Mouse (Mus musculus) megakaryocyte progenitor cell, adult 5-6 weeks (primary cell): ENCODE measurements around the gene Rnf169. TPM values are rescaled to one million over a fixed set of nuclear protein-coding genes. Genes with fewer than 3 reads are reported as not detected.
A peak's percentile ranks its signal among the peaks of the same experiment; 100 is the strongest.

Experiments used
- ATAC-seq: replicated peaks from 2 replicates; pipeline ENCODE4 v1.8.0; 2016; ENCODE audit warnings: mild to moderate bottlenecking, moderate TSS enrichment, inconsistent platforms; ENCODE audit not compliant: poor library complexity
- total RNA-seq, 2 experiments: library from RNA; stranded (forward) in 1 of 2; stranded (reverse) in 1 of 2; fragments of 157-497, 149-512 nt in 1 of 2; fragments of 200-1000 nt in 1 of 2; gene quantifications; 2 replicates each; pipeline versions ENCODE4 v1.2.3 to v1.2.4; 2015 to 2017

Rnf169 gene
- total RNA-seq, 2 experiments from 2014 or later = 13.3 to 14.1 TPM

DNA sequence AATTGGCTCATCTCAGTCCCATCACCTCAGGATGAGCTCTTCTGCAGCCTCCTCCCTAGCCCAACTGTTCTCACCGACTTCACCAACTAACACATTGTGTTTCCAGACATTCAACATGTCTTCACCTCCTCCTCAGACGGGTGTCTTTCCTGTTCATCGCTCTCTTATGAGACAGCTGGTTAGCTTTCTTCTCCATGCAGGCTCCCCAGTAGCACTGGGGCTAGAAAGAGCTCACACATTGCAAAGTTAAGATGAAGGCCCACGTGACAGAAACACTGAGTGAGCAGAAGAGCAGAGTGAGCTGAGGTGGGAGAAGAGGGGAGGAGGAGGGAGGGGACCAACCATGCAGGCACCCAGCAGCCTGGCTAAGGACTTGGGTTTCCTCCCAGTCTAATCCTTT, 78.0 kb downstream of the Rnf169 start:
- no peak for ATAC-seq

GRCm38 (mm10) chr7:99896905-99897304, 83.3 kb downstream of the Rnf169 start:
- no peak for ATAC-seq

GRCm38 (mm10) chr7:99894478-99894877, 85.8 kb downstream of the Rnf169 start:
- no peak for ATAC-seq

- ATAC-seq = no peak
These were observed 86.3 kb downstream of the Rnf169 start for GRCm38 (mm10) chr7:99893967-99894366.

DNA sequence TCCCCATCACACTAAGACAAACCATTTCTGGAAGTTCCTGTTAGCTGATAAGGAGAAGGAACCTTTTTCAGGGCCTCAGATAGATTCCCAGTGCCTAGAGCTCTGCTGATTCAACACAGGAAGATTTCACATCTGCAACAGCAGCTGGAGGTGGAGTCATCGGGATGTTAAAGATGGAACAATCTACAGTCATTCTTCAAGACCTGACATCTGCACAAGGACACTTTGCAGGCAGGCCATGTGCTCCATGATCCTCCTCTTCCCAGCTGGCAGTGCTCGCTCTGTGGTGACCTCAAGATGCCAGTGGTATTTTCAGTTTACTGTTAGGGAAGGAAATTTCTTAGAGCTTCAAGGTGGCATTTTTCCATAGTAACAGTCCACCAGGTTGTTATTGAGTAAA, 87.9 kb downstream of the Rnf169 start:
- ATAC-seq = no peak

DNA sequence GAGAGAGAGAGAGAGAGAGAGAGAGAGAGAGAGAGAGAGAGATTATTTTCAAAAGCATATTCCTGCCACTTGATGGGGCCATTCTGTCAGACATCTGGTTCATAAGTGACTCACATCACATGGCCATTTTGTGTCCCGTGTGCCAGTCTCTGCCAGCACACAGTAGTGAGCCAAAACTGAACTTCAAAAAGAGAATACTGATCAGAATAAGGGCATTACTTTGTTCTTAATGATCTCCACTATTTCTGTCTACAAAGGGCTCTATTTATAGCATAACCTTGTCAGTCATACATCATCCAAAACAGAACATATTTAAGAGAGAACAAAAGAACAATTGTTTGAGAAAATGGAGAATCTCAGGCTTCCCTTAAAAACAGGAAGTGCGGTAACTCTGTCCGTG, 88.8 kb downstream of the Rnf169 start:
- no peak for ATAC-seq

- ATAC-seq = no peak
These were observed 90.0 kb downstream of the Rnf169 start for GRCm38 (mm10) chr7:99890168-99890755.

- peak; percentile 75 for ATAC-seq
These were observed 90.9 kb downstream of the Rnf169 start for GRCm38 (mm10) chr7:99889175-99889880.

GRCm38 (mm10) chr7:99887743-99888142, 92.5 kb downstream of the Rnf169 start:
- ATAC-seq = peak; percentile 67

DNA sequence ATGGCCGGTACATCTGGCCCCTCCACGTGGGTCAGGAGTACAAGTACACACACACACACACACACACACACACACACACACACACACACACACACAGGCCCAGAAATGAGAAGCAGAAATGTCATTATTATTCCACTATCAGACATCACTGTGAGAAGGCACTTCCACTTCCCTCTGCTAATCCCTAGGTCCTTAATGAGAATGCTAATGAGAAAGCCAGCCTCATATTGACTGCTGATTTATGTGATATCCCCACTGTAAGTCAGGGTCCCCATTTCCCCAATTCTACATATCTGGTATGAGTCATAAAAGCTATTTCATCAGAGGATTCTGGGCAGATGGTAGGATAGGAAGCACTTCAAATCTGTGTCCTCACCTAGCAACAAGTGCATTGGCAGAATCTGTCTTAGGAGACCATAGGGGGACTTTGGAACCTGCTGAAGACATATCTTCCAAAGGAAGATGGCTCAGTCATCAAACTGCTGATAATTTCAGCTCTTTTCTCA, 93.0 kb downstream of the Rnf169 start:
- ATAC-seq = peak; percentile 61

- ATAC-seq = no peak
These were observed 102.0 kb downstream of the Rnf169 start for GRCm38 (mm10) chr7:99878254-99878653.

DNA sequence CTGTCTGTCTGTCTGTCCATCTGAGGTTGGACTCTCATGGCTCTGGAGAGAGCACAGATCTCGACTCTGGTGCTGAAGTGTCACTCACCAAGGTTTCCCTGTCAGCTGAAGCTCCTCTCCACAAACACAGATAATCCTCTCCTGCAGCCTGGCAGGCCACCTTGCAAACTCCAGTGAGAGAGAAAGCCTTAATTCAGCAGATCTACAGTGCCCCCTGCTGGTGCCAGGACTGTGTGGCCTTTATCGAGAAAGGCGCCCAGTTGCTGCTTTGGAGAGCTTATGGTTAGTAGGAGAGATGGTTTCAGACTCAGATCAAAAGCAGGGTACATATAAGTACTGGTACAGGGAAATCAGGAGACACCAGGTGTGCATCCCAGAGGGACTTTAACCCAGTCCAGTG, 103.9 kb downstream of the Rnf169 start:
- ATAC-seq = peak; percentile 99

DNA sequence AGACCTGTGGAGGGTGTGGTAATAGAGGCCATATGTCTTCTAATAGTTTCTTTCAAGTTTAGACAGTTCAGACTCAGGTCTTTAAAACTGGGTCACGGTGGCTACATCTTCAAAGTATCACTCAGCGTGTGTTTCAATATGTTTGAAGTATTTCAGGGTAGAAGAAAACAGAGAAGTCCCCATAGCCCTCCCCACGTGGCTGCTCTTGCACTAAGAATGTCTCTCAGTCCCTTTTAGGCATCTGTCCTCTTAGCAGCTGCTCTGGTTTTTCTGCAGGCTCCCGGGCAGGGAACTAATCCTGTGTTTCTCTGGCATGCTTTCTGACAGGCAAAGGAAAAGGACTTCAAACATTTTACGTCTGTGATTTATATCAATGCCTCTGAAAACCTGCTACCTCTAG, 104.4 kb downstream of the Rnf169 start:
- ATAC-seq = no peak

DNA sequence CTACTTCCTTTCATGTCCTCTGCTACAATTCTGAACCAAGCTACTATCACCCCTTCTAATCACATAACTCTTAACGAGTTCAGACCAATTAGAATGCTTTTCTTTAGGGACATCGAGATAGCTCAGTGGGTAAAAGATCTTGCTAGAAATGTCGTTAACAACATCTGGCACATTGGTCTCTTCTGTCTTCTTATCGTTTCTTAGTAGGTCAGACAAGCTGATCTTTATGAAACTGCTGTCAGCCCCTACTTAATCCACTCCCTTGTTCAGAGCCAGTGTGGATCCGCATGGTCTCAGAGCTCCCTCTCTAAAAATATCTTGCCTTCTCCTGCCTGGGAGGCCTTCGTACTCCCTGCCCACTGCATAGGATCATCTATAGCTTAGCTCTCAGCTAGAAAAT, 106.3 kb downstream of the Rnf169 start:
- no peak for ATAC-seq

Other genes with a start within 250 kb of the Rnf169 start
- gene Olfr521, start 216.9 kb downstream of the Rnf169 start, total RNA-seq (2015) = not detected in 2 replicates
- not detected in 2 replicates for gene Olfr521, start 216.9 kb downstream of the Rnf169 start, total RNA-seq (2017)
- 1.7 and 1.9 TPM in 2 replicates for gene Neu3, start 152.0 kb downstream of the Rnf169 start, total RNA-seq (2015)
- gene Neu3, start 152.0 kb downstream of the Rnf169 start, total RNA-seq (2017) = 1.6 and 3.4 TPM in 2 replicates
- 0.17 TPM in 1 of 2 replicates, not detected in the other for gene Xrra1, start 121.3 kb downstream of the Rnf169 start, total RNA-seq (2015)
- 0.25 TPM in 1 of 2 replicates, not detected in the other for gene Xrra1, start 121.3 kb downstream of the Rnf169 start, total RNA-seq (2017)
- 372 and 413 TPM in 2 replicates for gene Spcs2, start 117.0 kb downstream of the Rnf169 start, total RNA-seq (2015)
- gene Spcs2, start 117.0 kb downstream of the Rnf169 start, total RNA-seq (2017) = 255 and 284 TPM in 2 replicates
- gene Chrdl2, start 25.7 kb upstream of the Rnf169 start, total RNA-seq (2015) = not detected in 2 replicates
- not detected in 2 replicates for gene Chrdl2, start 25.7 kb upstream of the Rnf169 start, total RNA-seq (2017)
- 49.4 and 51.4 TPM in 2 replicates for gene Pold3, start 141.1 kb upstream of the Rnf169 start, total RNA-seq (2015)
- gene Pold3, start 141.1 kb upstream of the Rnf169 start, total RNA-seq (2017) = 119 and 166 TPM in 2 replicates
- gene Lipt2, start 178.8 kb upstream of the Rnf169 start, total RNA-seq (2015) = 11.8 and 12.4 TPM in 2 replicates
- gene Lipt2, start 178.8 kb upstream of the Rnf169 start, total RNA-seq (2017) = 5.5 and 13.3 TPM in 2 replicates
- 0.59 and 0.77 TPM in 2 replicates for gene Kcne3, start 196.1 kb upstream of the Rnf169 start, total RNA-seq (2015)
- gene Kcne3, start 196.1 kb upstream of the Rnf169 start, total RNA-seq (2017) = 2.0 and 4.2 TPM in 2 replicates
- gene Pgm2l1, start 246.9 kb upstream of the Rnf169 start, total RNA-seq (2015) = 8.0 and 12.4 TPM in 2 replicates
- gene Pgm2l1, start 246.9 kb upstream of the Rnf169 start, total RNA-seq (2017) = 6.2 and 10.6 TPM in 2 replicates